Mouse (Mus musculus): ENCODE measurements around the gene Npffr2.
"Not testable (repeated sequence)": the region's sequence is repeated elsewhere in the genome, so short reads cannot be mapped to it uniquely, and the experiment has no call there.

- not testable (repeated sequence) for TF ChIP-seq POLR2A (IDR thresholded peaks at IDR 0.05; ENCODE audit: low read depth, low read length); CTCF (IDR thresholded peaks at IDR 0.05; ENCODE audit: borderline replicate concordance, insufficient read depth, low read length)
These were observed 31.9 kb downstream of the Npffr2 start for GRCm38 (mm10) chr5:89559118-89559517.
